Mouse (Mus musculus) lung, adult 2 months (tissue): ENCODE results near the gene Fat4.

Source experiments
- CTCF ChIP-seq: fragments of 200-500 bp; IDR thresholded peaks from 2 replicates; pipeline ENCODE4 v1.5.1; 2011; ENCODE audit warnings: mild to moderate bottlenecking, low read length, control low read depth; ENCODE audit not compliant: insufficient read depth
- POLR2A ChIP-seq: fragments of 200-500 bp; IDR thresholded peaks from 2 replicates; pipeline ENCODE4 v1.6.1; 2011; ENCODE audit warnings: low read depth, mild to moderate bottlenecking, control low read depth, low read length, borderline replicate concordance; ENCODE audit errors: extremely low read depth

DNA sequence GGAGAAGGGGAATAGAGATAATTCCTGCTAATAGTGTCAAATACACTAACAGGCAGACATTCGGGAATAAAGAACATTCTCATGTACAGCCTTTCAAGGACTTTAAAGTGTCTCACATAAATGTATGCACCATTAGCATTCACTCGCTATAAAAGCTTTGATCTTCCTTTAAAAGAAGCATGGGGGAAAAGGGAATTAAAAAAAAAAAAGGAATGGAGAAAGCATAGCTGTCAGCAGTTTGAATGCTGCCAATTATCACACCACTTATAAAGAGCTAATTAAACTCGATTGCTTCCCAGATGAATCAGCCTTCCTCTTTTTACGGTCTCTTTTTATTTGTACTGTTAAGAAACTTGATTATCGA, 161.5 kb downstream of the Fat4 start:
- TF ChIP-seq CTCF, result no peak
- TF ChIP-seq POLR2A, result no peak
